Mouse (Mus musculus): Measurements from ENCODE around the gene Syt16.

The Syt16 gene

DNA sequence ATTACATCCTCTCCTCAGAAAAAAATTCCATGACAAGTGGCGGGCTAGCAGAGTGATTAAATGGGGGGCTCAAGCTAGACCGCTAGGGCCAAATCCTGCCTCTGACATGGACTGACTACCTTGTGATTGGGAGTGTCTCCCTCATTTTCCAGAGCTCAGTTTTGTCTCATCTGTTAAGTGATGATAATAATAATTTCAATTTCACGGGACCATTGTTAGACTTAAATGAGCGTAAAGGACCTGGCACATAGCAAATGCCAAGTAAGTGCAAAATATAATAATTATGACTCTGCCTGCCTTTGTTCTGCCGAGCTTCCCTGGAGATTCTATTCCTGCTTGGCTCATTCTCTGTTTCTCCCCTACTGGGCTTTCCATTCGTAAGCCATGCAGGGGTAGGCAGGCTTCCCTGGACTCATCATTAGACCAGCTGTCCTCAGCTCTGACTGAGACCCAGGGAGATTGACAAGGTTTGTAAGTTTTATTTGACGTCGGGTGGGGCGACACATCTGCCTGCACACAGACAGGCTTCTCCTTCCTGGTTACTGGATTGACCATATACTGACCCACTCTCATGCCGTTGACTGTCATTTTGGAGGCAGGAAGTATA, 112.1 kb downstream of the Syt16 start:
- DNase-seq = no peak

DNA sequence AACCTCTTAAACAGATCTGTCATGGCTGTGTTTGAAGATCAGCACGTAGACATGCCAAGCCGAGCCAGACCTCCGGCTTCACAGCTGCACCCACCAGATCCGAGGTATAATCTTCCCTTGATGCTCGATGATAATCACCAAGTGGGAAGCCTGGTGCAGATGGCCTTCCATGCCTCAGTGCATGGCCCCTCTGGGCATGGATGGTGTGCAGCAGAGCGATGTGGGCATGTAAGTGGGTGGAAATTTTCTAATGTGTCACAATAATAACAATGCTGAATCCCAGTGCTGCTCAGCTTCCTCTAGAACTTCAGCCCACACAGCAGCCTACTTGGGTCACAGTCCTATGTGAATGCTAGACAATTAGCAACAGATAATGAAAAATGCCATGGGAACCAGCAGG, 119.4 kb downstream of the Syt16 start:
- no peak for DNase-seq

DNA sequence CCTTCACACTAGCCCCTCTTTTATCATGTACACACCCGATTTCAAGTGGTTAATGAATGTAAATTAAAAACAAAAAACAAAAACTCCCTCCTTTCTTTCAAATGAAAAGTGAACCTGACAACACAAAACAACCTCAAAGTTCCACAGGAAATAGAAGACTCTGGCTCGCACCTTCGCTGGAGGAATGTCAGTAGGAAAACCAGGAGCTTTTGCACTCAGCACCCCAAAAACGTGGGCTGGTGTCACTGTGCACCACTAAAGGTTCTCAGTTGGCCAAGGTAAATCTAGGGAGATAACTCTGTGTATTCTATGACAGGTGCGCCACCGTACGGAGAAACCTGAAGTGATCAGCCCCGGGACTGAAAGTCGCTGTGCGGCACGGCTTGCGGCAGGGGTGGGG, 128.3 kb downstream of the Syt16 start:
- DNase-seq = no peak

DNA sequence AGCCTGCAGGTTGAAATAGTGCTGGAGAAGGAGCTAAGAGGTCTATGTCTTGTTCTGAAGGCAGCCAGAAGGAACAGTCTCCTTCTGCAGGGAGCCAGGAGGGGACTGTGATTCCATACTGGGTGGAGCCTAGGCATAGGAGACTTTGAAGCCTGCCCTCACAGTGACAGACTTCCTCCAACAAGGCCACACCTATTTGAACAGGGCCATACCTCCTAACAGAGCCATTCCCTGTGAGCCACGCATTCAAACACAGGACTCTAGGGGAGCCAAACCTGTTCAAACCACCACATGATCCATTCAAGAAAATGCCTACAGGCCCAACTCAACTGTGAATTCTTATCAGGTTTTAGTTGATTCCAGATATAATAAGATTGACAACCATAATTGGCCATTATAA, 130.8 kb downstream of the Syt16 start:
- DNase-seq = no peak

DNA sequence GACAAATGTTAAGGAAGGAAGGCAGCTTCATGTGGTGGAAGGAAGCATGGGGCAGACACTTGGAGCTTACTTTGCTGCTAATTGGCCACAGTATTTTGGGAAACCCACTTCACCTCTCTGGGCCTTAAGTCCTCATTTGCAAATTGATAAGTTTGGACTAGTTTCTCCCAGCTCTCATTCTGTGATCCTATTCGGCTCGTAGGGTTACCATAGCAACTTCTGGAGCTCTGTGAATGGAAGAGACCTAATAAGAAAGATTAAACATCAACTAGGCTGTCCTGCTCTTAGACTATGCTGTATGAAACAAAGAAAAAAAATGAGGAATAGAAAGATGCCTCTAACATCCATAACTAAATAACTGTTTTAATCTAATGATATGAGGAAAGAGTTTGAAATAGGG, 134.3 kb downstream of the Syt16 start:
- no peak for DNase-seq

DNA sequence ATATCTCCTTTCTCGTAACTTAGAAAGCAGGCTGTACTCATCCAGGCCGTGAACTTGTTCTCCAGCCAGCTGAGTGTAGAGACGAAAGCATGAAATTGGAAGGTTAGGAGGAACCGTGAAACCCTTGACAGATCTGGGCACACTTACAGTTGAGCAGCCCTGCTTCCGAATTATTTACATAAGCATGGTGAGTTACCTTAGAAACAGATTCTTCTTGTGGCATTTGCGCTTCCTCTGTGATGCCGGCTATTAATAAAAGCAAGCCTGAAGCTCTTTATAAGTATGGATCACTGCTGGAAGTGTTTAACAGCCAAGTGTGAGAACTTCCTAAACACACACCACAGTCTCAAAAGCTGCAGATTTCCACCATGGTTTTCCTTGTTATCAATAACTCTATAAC, 144.7 kb downstream of the Syt16 start:
- no peak for DNase-seq

DNA sequence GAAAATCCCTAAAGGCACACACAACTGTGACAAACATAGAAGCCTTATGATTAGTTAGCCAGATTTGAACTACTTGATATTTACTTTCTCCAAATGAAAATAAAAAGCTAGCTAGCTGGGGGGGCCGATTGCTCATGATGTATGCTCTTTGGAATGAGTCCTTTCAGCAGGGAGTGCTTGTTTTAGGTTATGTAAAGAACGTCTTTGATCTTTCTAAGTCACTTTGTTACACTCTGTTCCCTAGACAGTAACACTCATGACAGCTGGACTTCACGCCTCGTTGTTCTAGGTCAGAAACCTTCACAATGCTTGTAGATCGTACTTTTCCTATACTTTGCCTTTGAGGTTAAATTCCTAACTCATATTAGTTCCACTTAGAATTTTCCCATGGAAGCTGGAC, 146.9 kb downstream of the Syt16 start:
- no peak for DNase-seq

DNA sequence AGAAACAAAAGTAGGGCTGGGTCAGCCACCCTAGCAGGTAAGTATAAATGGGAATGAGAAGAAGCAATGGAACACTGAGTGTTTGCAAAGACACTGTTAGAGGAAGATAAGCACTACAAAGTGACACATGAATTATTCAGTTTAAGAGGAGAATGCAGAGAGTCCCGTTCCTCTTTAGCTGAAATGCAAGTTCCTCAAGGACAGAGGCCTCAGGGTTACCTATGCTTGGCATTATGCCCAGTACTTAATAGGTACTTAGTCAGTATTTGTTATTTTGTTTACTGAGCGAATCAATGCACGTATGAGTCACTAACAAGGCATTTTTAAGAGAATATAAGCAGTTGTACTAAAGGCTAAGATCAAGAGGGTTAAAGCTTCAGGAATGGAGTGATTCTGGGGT, 163.3 kb downstream of the Syt16 start:
- no peak for DNase-seq

DNA sequence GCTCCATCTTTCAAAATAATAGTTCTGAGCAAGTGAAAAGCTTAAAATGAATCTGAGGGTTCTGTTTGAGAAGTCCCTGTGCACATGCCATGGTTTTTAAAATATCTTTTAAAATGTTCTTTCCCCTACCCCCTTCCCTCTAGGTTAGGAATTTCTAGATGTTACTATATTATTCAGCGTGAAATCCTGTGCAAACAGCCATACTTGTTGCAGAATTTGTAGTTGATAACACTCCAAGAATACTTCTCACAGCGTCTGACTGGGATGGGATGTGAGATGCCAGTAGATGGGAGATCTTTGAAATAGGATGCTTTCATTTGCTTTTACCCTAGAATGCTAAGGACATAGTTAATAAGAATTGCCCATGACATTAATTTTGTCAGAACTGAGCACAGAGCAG, 165.6 kb downstream of the Syt16 start:
- no peak for DNase-seq

DNA sequence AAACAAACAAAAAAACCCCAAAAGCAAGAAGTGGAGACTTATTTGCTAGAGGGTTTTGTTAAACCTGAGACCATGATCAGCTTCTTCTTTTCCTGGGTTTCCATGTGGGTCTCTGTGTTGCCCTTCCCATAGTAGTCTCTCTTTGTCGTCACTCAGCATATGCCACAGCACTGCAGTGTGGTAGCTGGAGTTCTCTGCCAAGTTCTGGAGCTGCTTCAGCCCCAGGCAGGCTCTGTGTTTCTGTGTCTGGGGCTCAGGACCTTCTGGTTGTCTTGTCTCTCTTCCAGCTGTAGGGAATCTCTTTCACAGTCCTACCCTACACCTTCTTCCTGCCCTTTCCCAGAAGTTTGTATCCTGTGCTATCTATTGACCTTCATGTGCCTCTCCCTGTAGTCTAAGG, 173.8 kb downstream of the Syt16 start:
- DNase-seq = no peak

DNA sequence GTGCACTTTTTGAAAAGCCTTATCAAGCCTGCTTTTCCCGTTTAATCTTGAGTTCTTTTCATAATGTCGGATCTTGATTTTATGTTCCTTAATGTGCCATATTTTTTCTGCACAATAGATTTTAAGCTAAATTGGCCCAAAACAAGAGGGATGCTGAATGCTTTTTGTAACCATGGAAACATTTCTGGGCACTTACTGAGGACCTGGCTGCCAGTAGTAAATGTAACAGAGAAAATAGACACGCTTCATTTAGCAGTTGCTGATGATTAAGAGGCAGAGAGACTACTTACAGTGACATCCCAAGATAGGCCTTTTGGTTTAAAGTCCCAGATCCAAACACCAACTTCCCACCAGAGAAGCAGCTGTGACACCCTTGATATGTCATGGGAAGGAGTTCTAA, 176.4 kb downstream of the Syt16 start:
- no peak for DNase-seq

DNA sequence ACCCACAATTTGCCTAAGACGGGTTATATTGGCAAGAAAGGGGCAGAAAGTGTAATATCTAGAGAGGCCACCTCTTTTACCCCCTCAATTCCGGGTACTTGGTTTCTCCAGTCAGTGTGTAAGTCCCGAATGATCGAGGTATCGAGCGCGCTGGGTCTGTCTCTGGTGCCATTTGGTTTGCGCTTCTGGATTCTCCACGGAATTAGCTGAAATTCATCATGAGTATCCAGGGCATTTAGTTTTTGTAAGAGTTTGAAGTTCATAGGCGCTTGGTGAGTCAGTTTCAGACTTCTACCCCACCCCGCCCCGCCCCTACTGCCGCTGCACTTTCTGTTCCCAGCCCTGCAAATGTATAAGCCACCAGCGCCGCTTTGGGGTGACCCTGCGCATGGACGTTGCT, 187.1 kb downstream of the Syt16 start:
- no peak for DNase-seq

DNA sequence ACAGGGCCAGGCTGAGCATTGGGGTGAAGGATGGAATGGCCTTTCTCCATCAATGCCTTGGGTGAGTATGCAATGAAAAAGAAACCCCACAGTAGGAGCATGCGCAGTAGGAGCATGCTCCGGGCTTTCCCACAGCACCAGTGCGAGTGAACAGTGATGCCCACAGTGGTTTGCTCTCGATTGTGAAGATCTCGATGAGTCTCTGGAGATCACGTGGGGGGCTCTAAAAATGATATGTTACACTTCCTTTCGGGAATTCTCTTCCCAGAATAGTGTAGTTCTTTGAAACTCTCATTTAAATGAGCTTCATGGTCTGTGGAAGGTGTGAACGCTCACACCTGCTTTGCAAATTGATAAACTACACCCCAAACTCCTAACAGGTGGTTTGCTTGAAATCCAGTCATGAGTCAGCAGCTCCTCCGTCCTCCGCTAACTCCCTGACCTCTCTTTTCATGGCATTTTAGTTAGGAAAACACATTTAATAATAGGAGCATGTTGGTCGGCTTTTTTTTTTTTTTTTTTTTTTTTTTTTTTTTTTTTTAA, 190.9 kb downstream of the Syt16 start:
- DNase-seq = no peak

DNA sequence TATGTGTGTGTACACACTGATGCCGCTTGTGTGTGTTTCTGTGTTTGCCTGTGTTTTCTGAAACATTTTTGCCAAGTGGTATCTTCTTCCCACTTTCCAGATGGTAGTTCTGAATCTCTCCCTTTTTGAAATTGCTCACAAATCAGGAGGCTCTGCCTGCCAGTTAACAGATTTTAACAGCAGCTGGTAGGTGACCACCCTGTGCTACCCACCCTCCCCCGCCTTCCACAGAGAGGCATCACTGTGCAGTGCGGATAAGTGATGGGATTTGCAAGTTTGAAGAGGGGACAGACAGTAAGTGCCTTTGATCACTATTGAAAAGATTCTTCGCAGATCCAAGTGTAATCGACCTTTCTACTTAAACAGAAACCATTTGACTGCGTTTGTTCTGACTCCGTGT, 191.4 kb downstream of the Syt16 start:
- no peak for DNase-seq

DNA sequence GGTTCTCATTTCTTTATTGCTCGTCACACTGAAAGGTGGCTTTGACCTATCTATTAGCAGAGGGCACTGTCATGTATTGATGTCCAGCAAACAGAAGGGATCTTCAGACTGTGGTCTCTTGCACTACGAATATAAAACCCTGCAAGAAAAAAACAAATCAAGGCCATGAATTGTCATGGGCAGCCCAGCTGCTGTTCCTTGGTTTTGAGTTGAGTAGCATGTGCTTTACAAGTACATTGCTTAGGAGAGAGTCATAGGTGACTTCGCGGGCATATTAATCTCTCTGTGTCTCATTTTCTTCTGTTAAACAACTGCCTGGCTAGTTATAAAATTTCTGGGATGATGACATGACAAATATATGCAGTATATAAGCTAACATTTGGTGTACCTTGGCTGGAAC, 192.4 kb downstream of the Syt16 start:
- no peak for DNase-seq

DNA sequence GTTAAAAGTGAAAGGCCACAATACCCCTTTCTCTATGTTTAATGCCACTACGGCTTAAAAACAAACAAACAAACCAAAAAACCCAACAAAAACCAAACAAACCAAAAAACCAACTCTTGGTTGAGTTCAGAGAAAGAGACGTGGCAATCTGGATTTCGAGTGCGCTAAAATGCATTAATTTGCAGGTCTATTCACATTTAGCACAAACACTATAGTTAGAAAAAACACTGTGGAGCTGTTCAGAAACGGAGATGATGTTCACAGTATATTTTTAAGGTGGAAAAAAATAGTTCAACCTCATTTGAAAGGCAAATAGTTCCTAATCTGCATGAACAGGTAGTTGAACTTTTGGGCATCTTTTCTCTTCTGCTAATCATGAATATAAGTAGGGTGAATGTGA, 192.8 kb downstream of the Syt16 start:
- no peak for DNase-seq

DNA sequence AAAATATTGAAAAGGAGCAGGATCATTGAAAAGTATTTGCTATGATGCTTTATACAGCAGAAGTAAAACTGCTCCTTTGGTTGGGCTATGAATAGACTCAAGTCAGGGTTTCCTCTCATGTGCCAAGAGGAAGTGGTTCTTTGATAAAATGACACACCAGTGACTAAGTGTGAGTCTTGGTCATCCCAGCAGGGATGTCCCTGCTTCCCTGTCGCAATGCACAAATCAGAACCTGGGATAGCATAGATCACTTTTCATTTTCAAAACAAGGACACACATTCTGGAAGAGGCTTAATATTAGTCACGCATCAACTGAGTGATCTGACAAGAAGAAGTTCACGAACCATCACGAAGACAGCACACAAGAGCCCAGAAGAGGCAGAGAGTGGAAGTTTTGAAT, 195.1 kb downstream of the Syt16 start:
- DNase-seq = no peak

DNA sequence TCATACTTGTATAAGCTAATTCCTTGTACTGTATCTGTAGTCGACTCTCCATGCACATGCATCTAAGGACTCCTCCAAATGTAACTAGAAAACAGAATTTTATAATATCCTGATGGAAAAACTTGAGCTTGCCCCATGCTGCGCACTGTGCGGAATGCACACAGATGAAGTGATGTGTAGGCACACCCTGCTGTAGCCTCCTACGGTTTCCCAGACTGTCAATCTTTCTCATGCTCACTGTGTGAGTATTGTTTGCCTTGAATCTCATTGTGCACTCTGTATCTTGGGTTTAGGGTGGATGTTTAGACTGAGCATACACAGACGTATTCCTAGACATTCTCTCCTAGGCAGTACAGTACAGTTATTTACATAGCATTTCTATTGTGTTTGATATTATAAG, 203.9 kb downstream of the Syt16 start:
- DNase-seq = no peak

DNA sequence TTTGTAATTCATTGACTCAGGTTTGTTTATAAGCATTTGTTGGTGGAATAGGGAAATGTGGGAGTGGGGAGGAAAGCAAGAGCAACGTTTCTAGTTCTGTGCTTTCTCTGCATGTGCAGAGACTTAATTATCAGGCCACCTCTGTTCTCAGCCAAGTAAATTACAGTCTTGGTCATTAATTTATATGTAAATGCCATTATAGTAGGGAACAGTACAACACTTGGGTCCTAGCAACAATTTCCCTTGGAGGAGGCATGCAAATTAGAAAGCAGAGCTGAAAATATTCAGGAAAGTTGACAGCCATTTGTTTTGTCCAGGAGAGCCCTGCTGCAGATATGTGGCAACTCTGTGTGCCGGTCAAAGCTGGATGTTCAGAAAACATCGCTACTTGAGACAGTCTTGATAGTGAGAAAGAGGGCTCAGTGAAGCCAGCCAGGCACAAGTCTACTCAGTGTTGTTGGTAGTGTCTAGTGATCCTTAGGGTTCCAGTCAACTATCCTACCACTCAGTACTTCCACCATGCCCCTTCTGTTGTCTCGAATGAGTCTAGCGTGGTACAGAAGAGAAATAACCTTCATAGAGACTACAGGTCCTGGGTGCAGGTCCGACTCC, 205.1 kb downstream of the Syt16 start:
- no peak for DNase-seq

DNA sequence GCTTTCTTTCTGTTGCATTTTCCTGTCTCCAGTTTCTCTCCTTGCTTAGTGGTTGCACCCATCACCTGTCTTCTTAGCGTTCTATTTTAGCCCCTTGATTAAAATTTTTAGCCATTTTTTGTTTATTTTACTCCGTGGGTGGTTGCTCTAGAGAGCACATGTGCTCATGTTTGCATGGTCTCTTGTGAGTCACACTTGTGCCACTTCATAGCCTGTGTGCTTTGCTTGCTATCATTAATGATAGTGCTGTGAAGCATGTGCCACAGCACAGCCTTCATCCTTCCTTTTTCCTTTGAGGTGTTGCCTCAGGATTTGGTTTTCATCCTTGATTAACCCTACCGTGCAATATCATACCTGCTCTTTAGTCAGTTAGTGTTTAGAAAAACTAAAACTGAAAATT, 214.7 kb downstream of the Syt16 start:
- no peak for DNase-seq

DNA sequence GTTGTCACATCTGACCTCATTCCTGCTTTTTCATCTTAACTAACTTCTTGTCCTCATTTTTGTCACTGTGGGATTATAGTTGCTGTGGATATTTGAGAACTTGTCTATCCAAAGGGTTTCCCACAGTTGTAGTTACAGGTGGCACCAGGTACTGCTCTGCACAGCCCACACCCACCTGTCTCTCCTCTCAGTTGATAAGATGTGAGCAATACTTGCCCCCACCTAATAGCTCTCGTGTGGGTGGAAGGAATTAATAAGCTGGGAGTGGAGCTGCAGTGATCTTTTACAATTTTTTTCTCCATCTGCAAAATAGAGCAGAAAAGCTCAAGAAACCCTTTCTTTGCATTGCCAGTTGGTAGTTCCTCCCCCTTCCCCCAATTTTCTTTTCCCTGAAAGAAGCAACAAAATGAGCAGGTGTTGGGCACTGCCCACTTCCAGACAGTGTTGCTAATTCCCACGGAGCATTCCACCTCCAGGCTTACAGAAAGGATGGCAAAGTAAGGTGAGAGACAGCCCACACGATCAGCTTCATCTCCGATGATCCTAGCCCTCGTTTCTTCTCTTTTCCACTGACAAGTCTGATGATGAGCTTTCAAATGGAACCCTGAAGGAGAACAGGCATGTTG, 218.8 kb downstream of the Syt16 start:
- DNase-seq = no peak

DNA sequence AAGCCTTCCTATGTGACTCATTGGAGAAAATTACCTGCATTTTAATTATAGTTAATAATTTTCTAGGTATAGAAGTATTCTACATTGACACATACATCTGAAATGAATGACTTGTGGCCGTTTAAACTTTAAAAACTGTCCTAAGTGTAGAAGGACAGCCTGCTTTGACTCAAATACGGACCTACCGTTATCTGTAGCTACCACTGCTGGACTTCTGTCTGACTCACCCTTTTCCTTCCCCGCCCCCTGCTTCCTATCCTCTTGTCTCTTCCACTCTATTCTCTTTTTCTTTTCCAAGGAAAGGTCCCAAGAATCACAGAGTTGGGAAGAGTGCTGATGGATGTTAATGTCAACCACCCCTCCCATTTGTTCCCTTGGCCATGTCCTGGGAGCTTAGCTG, 222.4 kb downstream of the Syt16 start:
- no peak for DNase-seq

DNA sequence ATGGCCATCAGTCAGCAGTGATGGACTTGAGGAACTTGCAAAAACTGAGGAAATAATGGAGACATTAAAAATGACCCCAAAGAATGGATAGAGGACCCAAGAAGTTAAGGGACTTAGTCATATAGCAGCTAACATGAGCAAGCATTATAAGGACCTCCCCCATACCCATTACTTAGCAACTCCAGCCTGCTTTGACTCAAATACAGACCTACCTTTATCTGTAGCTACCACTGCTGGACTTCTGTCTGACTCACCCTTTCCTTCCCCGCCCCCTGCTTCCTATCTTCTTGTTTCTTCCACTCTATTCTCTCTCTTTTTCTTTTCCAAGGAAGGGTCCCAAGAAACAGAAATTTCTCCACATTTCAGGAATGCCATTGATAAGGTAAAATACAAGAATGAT, 223.2 kb downstream of the Syt16 start:
- no peak for DNase-seq

DNA sequence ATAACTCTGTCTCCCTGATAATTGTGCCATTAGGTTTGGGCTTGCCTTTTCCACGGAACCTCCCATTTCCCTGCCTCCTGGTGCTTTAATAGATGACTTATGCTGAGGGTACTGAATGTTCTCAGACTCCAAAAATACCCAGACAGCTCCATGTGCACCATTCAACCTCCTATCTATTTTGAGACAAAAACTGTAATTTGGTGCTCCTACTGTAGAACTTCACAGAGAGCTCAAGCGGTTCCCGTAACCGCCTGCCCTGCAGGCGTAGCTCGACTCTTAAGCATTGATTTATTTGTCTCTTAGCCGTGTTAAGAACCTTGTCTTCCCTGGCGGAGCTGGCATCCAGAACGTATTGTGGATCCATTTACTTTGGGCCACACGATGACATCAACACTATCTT, 233.3 kb downstream of the Syt16 start:
- no peak for DNase-seq

DNA sequence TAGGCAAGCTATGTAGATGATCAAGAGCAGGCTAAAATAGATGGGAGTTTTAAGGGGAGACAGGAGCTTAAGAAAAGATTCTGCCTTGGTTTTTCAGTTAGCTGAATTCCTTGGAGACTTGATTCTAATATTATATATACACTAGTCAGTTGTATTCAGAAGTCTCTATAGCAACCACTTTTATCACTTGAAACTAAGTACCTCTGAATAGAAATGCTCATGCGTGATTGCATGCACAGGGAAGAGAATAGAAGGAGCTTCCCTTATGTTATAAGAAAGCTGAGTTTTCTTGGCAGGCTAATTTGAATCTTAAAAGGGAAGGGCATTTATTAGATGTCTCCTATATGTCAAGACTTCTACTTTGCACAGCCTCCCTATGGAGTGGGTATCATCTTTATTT, 235.4 kb downstream of the Syt16 start:
- DNase-seq = no peak

Measured in thymus, postnatal 36 days (tissue).